Mouse (Mus musculus): ENCODE measurements around the gene Gsc2.
"Not testable (repeated sequence)": the region's sequence is repeated elsewhere in the genome, so short reads cannot be mapped to it uniquely, and the experiment has no call there.

Gene Gsc2

DNA sequence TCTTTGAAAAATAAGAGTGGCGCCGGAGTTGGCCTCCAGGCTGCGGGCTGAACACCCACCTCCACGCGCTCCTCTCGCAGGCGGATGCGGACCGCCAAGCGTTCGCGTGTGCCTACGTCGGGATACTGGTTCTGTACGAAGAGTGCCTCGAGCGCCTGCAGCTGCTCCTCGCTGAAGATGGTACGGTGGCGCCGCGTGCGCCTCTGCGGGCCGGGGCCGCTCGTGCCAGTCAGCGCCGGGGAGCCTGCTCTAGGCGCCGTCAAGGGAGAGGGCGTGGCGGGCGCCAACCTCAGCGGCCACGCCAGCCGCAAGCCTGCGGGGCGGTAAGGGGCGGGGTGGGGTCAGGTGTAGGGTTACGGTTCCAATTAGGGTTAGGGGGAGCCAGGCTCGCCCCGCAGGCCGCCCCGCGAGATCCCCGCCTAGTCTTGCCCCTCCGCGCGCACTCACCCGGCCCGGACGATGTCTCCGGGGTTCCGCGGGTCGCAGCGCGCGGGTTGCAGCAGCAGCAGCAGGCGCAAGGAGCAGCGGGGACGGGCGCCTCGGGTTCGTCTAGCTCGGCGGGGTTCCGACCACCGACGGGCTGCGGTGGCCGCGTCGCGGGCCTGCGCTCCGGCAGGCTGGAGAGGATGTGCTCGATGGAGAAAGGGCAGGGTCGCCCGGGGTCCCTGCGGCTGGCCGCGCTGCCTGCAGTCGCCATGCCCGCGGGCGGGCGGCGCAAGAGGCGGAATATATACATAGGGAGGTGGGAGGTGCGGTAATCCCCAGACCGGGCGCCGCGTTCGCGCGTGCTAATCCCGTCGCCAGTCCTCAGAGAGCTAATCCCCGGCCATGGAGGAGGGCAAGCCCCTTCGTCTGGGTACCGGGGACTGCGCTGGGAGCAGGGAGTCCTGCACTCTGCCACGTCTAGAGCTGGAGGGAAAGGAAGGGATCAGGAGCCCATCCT, at the start of gene Gsc2:
TSS of gene Gsc2 (minus strand) at position 753 of the 943 bp plus-strand sequence.
- no peaks in the 10 kb centered on the region for H3K36me3 ChIP-seq (ENCODE audit: insufficient read depth, low read length)
- peaks cover 70% of the 10 kb centered on the region for H3K27me3 ChIP-seq (ENCODE audit: insufficient read depth, low read length)
- TF ChIP-seq CTCF (conservative IDR thresholded peaks at IDR 0.05; ENCODE audit: low read length) = no peak
- no peaks in the 10 kb centered on the region for H3K9me3 ChIP-seq (ENCODE audit: low read length)
- peaks cover 33% of the 10 kb centered on the region for H3K4me1 ChIP-seq (replicated peaks; ENCODE audit: low read depth, low read length)
- H3K4me3 ChIP-seq (replicated peaks; ENCODE audit: low read length) = peak within 1 kb of the TSS; percentile 83

GRCm38 (mm10) chr16:17962091-17962490, 47.2 kb upstream of the Gsc2 start:
- Histone ChIP-seq H3K9me3 (ENCODE audit: low read length) (peaks cover 32% of the 10 kb centered on the region), H3K36me3 (ENCODE audit: insufficient read depth, low read length) (no peaks in the 10 kb centered on the region), H3K4me1 (replicated peaks; ENCODE audit: low read depth, low read length) (no peaks in the 10 kb centered on the region), H3K4me3 (replicated peaks; ENCODE audit: low read length) (no peak overlapping the region), H3K27me3 (ENCODE audit: insufficient read depth, low read length) (no peaks in the 10 kb centered on the region)
- no peak for TF ChIP-seq NANOG (IDR thresholded peaks at IDR 0.05; ENCODE audit: borderline replicate concordance, low read length)
- no peak for TF ChIP-seq CTCF (conservative IDR thresholded peaks at IDR 0.05; ENCODE audit: low read length)
- no peak for TF ChIP-seq POU5F1 (IDR thresholded peaks at IDR 0.05; ENCODE audit: borderline replicate concordance, low read length)

GRCm38 (mm10) chr16:17956052-17956638, 41.3 kb upstream of the Gsc2 start:
- not testable (repeated sequence) for H3K4me1 ChIP-seq (replicated peaks; ENCODE audit: low read depth, low read length); H3K27me3 ChIP-seq (ENCODE audit: insufficient read depth, low read length); H3K36me3 ChIP-seq (ENCODE audit: insufficient read depth, low read length)
- peak overlapping the region; percentile 13; the same call in 1 of the 2 replicates for H3K4me3 ChIP-seq (replicated peaks; ENCODE audit: low read length)
- peaks cover 58% of the 10 kb centered on the region for H3K9me3 ChIP-seq (ENCODE audit: low read length)

- Histone ChIP-seq H3K9me3 (ENCODE audit: low read length) (peaks cover 52% of the 10 kb centered on the region), H3K4me1 (replicated peaks; ENCODE audit: low read depth, low read length) (no peaks in the 10 kb centered on the region), H3K4me3 (replicated peaks; ENCODE audit: low read length) (no peak overlapping the region), H3K36me3 (ENCODE audit: insufficient read depth, low read length) (no peaks in the 10 kb centered on the region), H3K27me3 (ENCODE audit: insufficient read depth, low read length) (no peaks in the 10 kb centered on the region; the same call in 1 of the 2 replicates)
- TF ChIP-seq POU5F1 (IDR thresholded peaks at IDR 0.05; ENCODE audit: borderline replicate concordance, low read length) (no peak), NANOG (IDR thresholded peaks at IDR 0.05; ENCODE audit: borderline replicate concordance, low read length) (no peak)
These were observed 36.8 kb upstream of the Gsc2 start for GRCm38 (mm10) chr16:17951618-17952017.

DNA sequence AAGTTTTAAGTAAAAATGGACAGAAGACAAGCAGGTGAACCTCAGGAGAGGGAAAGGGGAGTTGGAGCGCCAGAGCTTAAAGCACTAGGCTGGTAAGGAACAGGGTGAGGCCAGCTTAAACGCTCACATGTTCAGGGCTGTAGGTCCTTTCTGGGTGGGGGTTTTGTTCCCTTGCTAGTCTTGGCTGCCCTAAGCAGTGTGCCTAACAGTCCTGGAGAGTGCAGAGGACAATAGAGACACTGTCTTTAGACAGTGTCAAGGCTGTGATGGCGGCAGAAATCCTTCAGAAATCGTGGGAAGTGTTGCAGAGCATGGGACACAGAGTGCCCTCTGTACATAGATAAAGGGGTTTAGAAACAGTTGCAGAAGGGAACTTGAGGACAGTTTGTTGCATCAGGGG, 35.2 kb upstream of the Gsc2 start:
- H3K4me1 ChIP-seq (replicated peaks; ENCODE audit: low read depth, low read length) = peaks cover 7% of the 10 kb centered on the region
- TF ChIP-seq POU5F1 (IDR thresholded peaks at IDR 0.05; ENCODE audit: borderline replicate concordance, low read length) = no peak
- no peak for TF ChIP-seq NANOG (IDR thresholded peaks at IDR 0.05; ENCODE audit: borderline replicate concordance, low read length)
- TF ChIP-seq CTCF (conservative IDR thresholded peaks at IDR 0.05; ENCODE audit: low read length) = no peak
- peaks cover 3% of the 10 kb centered on the region; the same call in 1 of the 2 replicates for H3K27me3 ChIP-seq (ENCODE audit: insufficient read depth, low read length)
- no peak overlapping the region for H3K4me3 ChIP-seq (replicated peaks; ENCODE audit: low read length)
- peaks cover 43% of the 10 kb centered on the region for H3K9me3 ChIP-seq (ENCODE audit: low read length)
- no peaks in the 10 kb centered on the region for H3K36me3 ChIP-seq (ENCODE audit: insufficient read depth, low read length)

DNA sequence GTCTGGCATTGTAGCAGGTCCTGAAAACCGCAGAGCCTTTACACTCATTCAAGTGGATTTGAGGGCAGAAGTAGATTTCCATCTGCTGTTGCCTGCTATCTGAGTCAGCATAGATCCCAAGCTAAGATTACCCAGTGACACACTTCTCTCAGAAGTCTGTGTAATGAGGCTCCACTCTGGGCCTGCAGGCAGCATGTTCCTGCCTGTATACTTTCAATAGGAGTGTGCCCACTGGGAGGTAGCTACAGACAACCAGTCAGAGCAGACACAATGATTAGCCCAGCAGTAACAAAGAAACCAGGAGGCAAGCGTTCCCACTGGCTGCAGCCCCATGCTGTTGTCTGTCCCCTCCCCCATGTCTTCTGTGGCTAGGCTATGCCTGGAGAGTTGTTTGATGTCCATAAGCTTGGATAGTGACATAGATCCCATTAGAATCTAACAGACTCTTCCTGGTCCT, 34.6 kb upstream of the Gsc2 start:
- no peaks in the 10 kb centered on the region for H3K36me3 ChIP-seq (ENCODE audit: insufficient read depth, low read length)
- H3K27me3 ChIP-seq (ENCODE audit: insufficient read depth, low read length) = peaks cover 3% of the 10 kb centered on the region; the same call in 1 of the 2 replicates

DNA sequence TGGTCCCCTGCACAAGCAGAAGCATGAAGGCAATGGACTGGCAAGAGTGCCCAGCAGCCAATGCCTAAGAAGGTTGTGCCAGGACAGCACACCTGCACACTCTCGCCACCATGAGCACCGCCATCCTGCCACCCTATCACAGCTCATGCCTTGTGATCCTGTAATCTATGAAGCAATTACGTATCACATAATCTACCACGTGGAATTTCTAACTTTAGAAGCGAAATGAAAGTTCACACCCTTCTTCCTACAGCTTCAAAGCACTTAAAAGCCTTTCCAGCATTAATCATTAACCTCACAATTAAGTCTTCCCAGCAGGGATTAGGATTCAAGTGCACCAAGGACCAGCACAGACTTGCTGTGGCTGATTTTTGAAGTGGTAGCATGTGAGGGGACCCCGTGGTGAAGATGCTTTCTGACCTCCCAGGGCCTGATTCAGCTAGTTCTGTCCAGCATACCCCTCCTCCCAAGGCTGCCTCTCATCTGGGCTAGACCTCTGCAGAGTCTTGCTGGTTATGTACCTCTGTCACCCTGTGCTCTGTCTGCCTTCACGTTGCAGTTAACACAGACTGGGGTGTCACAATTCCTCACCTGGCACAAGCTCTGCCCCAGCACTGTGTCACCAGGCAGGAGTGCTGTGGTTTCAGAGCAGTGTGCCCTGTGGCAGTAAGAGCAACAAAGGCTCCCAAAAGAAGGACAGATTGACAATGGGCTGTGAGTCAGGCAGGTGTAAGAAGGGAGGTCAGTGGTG, 30.4 kb upstream of the Gsc2 start:
- Histone ChIP-seq H3K4me3 (replicated peaks; ENCODE audit: low read length) (no peak overlapping the region), H3K9me3 (ENCODE audit: low read length) (peaks cover 22% of the 10 kb centered on the region), H3K36me3 (ENCODE audit: insufficient read depth, low read length) (no peaks in the 10 kb centered on the region), H3K4me1 (replicated peaks; ENCODE audit: low read depth, low read length) (peaks cover 9% of the 10 kb centered on the region), H3K27me3 (ENCODE audit: insufficient read depth, low read length) (peaks cover 3% of the 10 kb centered on the region; the same call in 1 of the 2 replicates)
- TF ChIP-seq POU5F1 (IDR thresholded peaks at IDR 0.05; ENCODE audit: borderline replicate concordance, low read length) = no peak
- TF ChIP-seq CTCF (conservative IDR thresholded peaks at IDR 0.05; ENCODE audit: low read length) = no peak
- TF ChIP-seq NANOG (IDR thresholded peaks at IDR 0.05; ENCODE audit: borderline replicate concordance, low read length) = 0 out of 2 replicates have a peak, but pooled peaks have one; percentile 7

More for the DNA sequence above, 34.6 kb upstream of the Gsc2 start:
- H3K9me3 ChIP-seq (ENCODE audit: low read length) = peaks cover 40% of the 10 kb centered on the region
- H3K4me3 ChIP-seq (replicated peaks; ENCODE audit: low read length) = no peak overlapping the region
- TF ChIP-seq CTCF (conservative IDR thresholded peaks at IDR 0.05; ENCODE audit: low read length) = no peak
- H3K4me1 ChIP-seq (replicated peaks; ENCODE audit: low read depth, low read length) = peaks cover 9% of the 10 kb centered on the region

GRCm38 (mm10) chr16:17943466-17943865, 28.6 kb upstream of the Gsc2 start:
- TF ChIP-seq NANOG (IDR thresholded peaks at IDR 0.05; ENCODE audit: borderline replicate concordance, low read length) = no peak
- Histone ChIP-seq H3K9me3 (ENCODE audit: low read length) (peaks cover 4% of the 10 kb centered on the region; the same call in 1 of the 2 replicates), H3K27me3 (ENCODE audit: insufficient read depth, low read length) (peaks cover 3% of the 10 kb centered on the region; the same call in 1 of the 2 replicates), H3K4me3 (replicated peaks; ENCODE audit: low read length) (no peak overlapping the region), H3K36me3 (ENCODE audit: insufficient read depth, low read length) (no peaks in the 10 kb centered on the region), H3K4me1 (replicated peaks; ENCODE audit: low read depth, low read length) (peaks cover 19% of the 10 kb centered on the region)

All from E14TG2a.4 (cell line).